Mouse (Mus musculus) megakaryocyte, embryonic 14.5 days (primary cell): ENCODE measurements around the gene Clybl.

ENCODE experiments used
- FLI1 ChIP-seq: IDR thresholded peaks from 2 replicates; pipeline ENCODE4 v1.6.1; 2012; ENCODE audit warnings: low read length, inconsistent platforms, mixed read lengths
- GATA1 ChIP-seq: IDR thresholded peaks from 3 replicates; pipeline ENCODE4 v1.6.1; 2012; ENCODE audit warnings: mixed read lengths, low read length, inconsistent platforms, borderline replicate concordance

- TF ChIP-seq GATA1 (no peak), FLI1 (no peak)
These were observed 74.2 kb downstream of the Clybl start for GRCm38 (mm10) chr14:122255562-122256260.
